Mouse (Mus musculus): ENCODE results near the gene Pot1b.

DNA sequence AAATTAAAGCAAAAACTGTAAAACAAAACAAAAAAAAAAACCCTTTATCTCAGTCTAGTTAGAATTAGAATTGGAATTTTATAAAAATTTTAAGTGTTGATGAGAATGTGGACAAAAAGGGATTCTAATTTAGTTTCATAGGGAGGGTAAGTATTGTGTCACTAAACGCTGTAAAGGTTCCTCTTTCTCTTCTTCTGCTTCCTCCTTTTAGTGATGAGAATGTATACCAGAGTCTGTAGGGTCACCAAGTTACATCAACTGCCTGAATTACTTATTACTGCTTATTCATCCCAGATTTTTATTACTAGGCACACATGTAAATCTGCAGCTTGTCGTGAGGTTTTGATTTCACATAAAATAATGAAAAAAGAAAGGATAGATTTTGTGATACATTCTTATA is 13.8 kb upstream of the Pot1b start:
- no peak for TF ChIP-seq CTCF (IDR thresholded peaks at IDR 0.05; ENCODE audit: control insufficient read depth, insufficient read depth, low read length)
- TF ChIP-seq POLR2A (IDR thresholded peaks at IDR 0.05; ENCODE audit: borderline replicate concordance, control insufficient read depth, low read depth, low read length) = no peak
